Mouse (Mus musculus) lung, embryonic 14.5 days (tissue): ENCODE results near the gene Nsf. TPM values are rescaled to one million over a fixed set of nuclear protein-coding genes. Genes with fewer than 3 reads are reported as not detected.
A peak's percentile ranks its signal among the peaks of the same experiment; 100 is the strongest.

ENCODE experiments used
- ATAC-seq: fragments of 200-750 bp; cut with Nextera tagmentation; 2 replicates; pipeline ENCODE4 v1.8.0; 2017; ENCODE audit warnings: mild to moderate bottlenecking, moderate TSS enrichment, moderate library complexity; ENCODE audit not compliant: insufficient read depth
- DNase-seq: peaks from one replicate; pipeline ENCODE4 v3.0.0-alpha.2; 2015
- H3K27ac ChIP-seq: fragments of 300-500 bp; sonication (generic); 2 replicates; pipeline ENCODE4 v1.5.1; 2014; ENCODE audit warnings: low read depth, mild to moderate bottlenecking, moderate library complexity
- H3K27me3 ChIP-seq: fragments of 300-500 bp; sonication (generic); 2 replicates; pipeline ENCODE4 v1.6.1; 2014; ENCODE audit warnings: low read length, control low read depth; ENCODE audit not compliant: insufficient read depth
- H3K36me3 ChIP-seq: fragments of 300-500 bp; sonication (generic); 2 replicates; pipeline ENCODE4 v1.6.1; 2014; ENCODE audit warnings: control low read depth; ENCODE audit not compliant: insufficient read depth
- H3K4me1 ChIP-seq: fragments of 300-500 bp; sonication (generic); 2 replicates; pipeline ENCODE4 v1.6.1; 2014; ENCODE audit warnings: antibody characterized with exemption, control low read depth; ENCODE audit not compliant: insufficient read depth
- H3K4me2 ChIP-seq: fragments of 300-500 bp; sonication (generic); 2 replicates; pipeline ENCODE4 v1.6.1; 2014; ENCODE audit warnings: mild to moderate bottlenecking
- H3K4me3 ChIP-seq: fragments of 300-500 bp; sonication (generic); 2 replicates; pipeline ENCODE4 v1.5.1; 2014; ENCODE audit warnings: low read depth, low read length
- H3K9ac ChIP-seq: fragments of 300-500 bp; sonication (generic); 2 replicates; pipeline ENCODE4 v1.6.1; 2014
- H3K9me3 ChIP-seq: fragments of 300-500 bp; sonication (generic); 2 replicates; pipeline ENCODE4 v1.6.1; 2016; ENCODE audit warnings: low read depth, low read length, control low read depth
- CTCF ChIP-seq: IDR thresholded peaks from 2 replicates; pipeline ENCODE4 v1.5.1; 2016; ENCODE audit warnings: antibody characterized with exemption, low read depth
- WGBS: fragments of 180-500 bp; shearing (Covaris S2); extraction: QIAGEN DNeasy Blood & Tissue Kit; methylation state at CpG from one replicate; pipeline ENCODE4 v1.1.7; 2014; 5-methylcytosine and 5-hydroxymethylcytosine counted together
- polyA plus RNA-seq: library from polyadenylated mRNA; unstranded; fragments of >200 nt; fragmentation: Nextera tagmentation; extraction: Ambion mirVana; gene quantifications from 2 replicates; pipeline ENCODE4 v1.2.1, GENCODE M21; 2014

Gene Nsf
- polyA plus RNA-seq, 1 experiment from 2014 or later: 50.1 TPM

GRCm38 (mm10) chr11:103852590-103853283, 101.1 kb downstream of the Nsf start:
- Histone ChIP-seq H3K27ac (no peak overlapping the region), H3K9ac (no peak overlapping the region), H3K4me3 (no peak overlapping the region), H3K36me3 (peaks cover 17% of the 10 kb centered on the region; the same call in 1 of the 2 replicates), H3K4me1 (no peaks in the 10 kb centered on the region), H3K9me3 (no peaks in the 10 kb centered on the region), H3K4me2 (no peak overlapping the region), H3K27me3 (no peaks in the 10 kb centered on the region)
- TF ChIP-seq CTCF: no peak
- peak; percentile 3 for DNase-seq
- no peak for ATAC-seq
- WGBS: 58% methylated on average over 16 of the region's 16 CpGs

GRCm38 (mm10) chr11:103848287-103848686, 105.6 kb downstream of the Nsf start:
- H3K4me3 ChIP-seq: no peak overlapping the region
- H3K4me1 ChIP-seq: no peaks in the 10 kb centered on the region
- no peak for ATAC-seq
- no peak overlapping the region for H3K9ac ChIP-seq
- peaks cover 9% of the 10 kb centered on the region; the same call in 1 of the 2 replicates for H3K36me3 ChIP-seq
- H3K4me2 ChIP-seq: no peak overlapping the region
- 87% methylated on average over 11 of the region's 11 CpGs for WGBS
- no peaks in the 10 kb centered on the region for H3K27me3 ChIP-seq
- no peak for TF ChIP-seq CTCF
- DNase-seq: no peak
- H3K27ac ChIP-seq: no peak overlapping the region
- no peaks in the 10 kb centered on the region for H3K9me3 ChIP-seq

GRCm38 (mm10) chr11:103840834-103841233, 113.0 kb downstream of the Nsf start:
- ATAC-seq: no peak
- Histone ChIP-seq H3K27me3 (no peaks in the 10 kb centered on the region), H3K4me2 (no peak overlapping the region), H3K27ac (no peak overlapping the region), H3K4me3 (no peak overlapping the region), H3K9ac (no peak overlapping the region), H3K9me3 (no peaks in the 10 kb centered on the region), H3K36me3 (no peaks in the 10 kb centered on the region; the same call in 1 of the 2 replicates), H3K4me1 (no peaks in the 10 kb centered on the region)
- DNase-seq: no peak
- TF ChIP-seq CTCF: no peak
- WGBS: 23% methylated on average over 11 of the region's 11 CpGs

GRCm38 (mm10) chr11:103838955-103839354, 114.9 kb downstream of the Nsf start:
- 73% methylated on average over 2 of the region's 2 CpGs for WGBS
- no peaks in the 10 kb centered on the region for H3K4me1 ChIP-seq

GRCm38 (mm10) chr11:103832331-103832730, 121.5 kb downstream of the Nsf start:
- H3K4me2 ChIP-seq: no peak overlapping the region
- no peak for TF ChIP-seq CTCF
- H3K27me3 ChIP-seq: no peaks in the 10 kb centered on the region
- no peak for ATAC-seq
- H3K36me3 ChIP-seq: 0 out of 2 replicates have a peak, but pooled peaks cover 7% of the 10 kb centered on the region
- H3K9ac ChIP-seq: no peak overlapping the region
- H3K4me3 ChIP-seq: no peak overlapping the region
- no peaks in the 10 kb centered on the region for H3K4me1 ChIP-seq
- DNase-seq: no peak
- WGBS: 93% methylated on average over 4 of the region's 4 CpGs
- H3K27ac ChIP-seq: no peak overlapping the region
- H3K9me3 ChIP-seq: no peaks in the 10 kb centered on the region

More at GRCm38 (mm10) chr11:103838955-103839354, 114.9 kb downstream of the Nsf start:
- Histone ChIP-seq H3K36me3 (no peaks in the 10 kb centered on the region; the same call in 1 of the 2 replicates), H3K4me2 (no peak overlapping the region), H3K9ac (no peak overlapping the region), H3K27ac (no peak overlapping the region), H3K27me3 (no peaks in the 10 kb centered on the region), H3K9me3 (no peaks in the 10 kb centered on the region), H3K4me3 (no peak overlapping the region)
- ATAC-seq (no peak), DNase-seq (no peak)
- TF ChIP-seq CTCF: no peak

GRCm38 (mm10) chr11:103831766-103832165, 122.1 kb downstream of the Nsf start:
- 86% methylated on average over 3 of the region's 3 CpGs for WGBS
- TF ChIP-seq CTCF: no peak
- Histone ChIP-seq H3K27me3 (no peaks in the 10 kb centered on the region), H3K9me3 (no peaks in the 10 kb centered on the region), H3K4me1 (no peaks in the 10 kb centered on the region), H3K36me3 (0 out of 2 replicates have a peak, but pooled peaks cover 7% of the 10 kb centered on the region), H3K4me3 (no peak overlapping the region), H3K4me2 (no peak overlapping the region), H3K9ac (no peak overlapping the region), H3K27ac (no peak overlapping the region)
- no peak for ATAC-seq
- no peak for DNase-seq

GRCm38 (mm10) chr11:103830476-103830875, 123.4 kb downstream of the Nsf start:
- H3K4me1 ChIP-seq: no peaks in the 10 kb centered on the region
- H3K27me3 ChIP-seq: no peaks in the 10 kb centered on the region
- H3K4me2 ChIP-seq: no peak overlapping the region
- no peak for DNase-seq
- H3K4me3 ChIP-seq: no peak overlapping the region
- H3K36me3 ChIP-seq: peaks cover 14% of the 10 kb centered on the region; the same call in 1 of the 2 replicates
- 84% methylated on average over 9 of the region's 9 CpGs for WGBS
- no peak for ATAC-seq
- TF ChIP-seq CTCF: no peak
- H3K27ac ChIP-seq: no peak overlapping the region
- H3K9me3 ChIP-seq: no peaks in the 10 kb centered on the region
- H3K9ac ChIP-seq: no peak overlapping the region
